Mouse (Mus musculus) thymus, adult 2 months (tissue): ENCODE results near the gene Cyren. TPM values are rescaled to one million over a fixed set of nuclear protein-coding genes. Genes with fewer than 3 reads are reported as not detected.

Experiments
- DNase-seq: peaks from one replicate; pipeline ENCODE4 v3.0.0; 2021
- H3K27ac ChIP-seq: fragments of 200-500 bp; 2 replicates; pipeline ENCODE4 v1.5.1; 2012; ENCODE audit warnings: low read length, control low read depth; ENCODE audit not compliant: control insufficient read depth, insufficient read depth
- H3K27me3 ChIP-seq: fragments of 200-500 bp; 2 replicates; pipeline ENCODE4 v1.6.1; 2012; ENCODE audit warnings: mild to moderate bottlenecking, low read length, moderate library complexity, mixed read lengths; ENCODE audit not compliant: control insufficient read depth, insufficient read depth
- H3K36me3 ChIP-seq: fragments of 200-500 bp; 2 replicates; pipeline ENCODE4 v1.6.1; 2012; ENCODE audit warnings: mild to moderate bottlenecking, low read length, moderate library complexity; ENCODE audit not compliant: control insufficient read depth, insufficient read depth
- H3K4me1 ChIP-seq: fragments of 200-500 bp; replicated peaks from 2 replicates; pipeline ENCODE4 v1.6.1; 2012; ENCODE audit warnings: low read length; ENCODE audit not compliant: control insufficient read depth, insufficient read depth
- H3K4me3 ChIP-seq: fragments of 200-500 bp; 2 replicates; pipeline ENCODE4 v1.5.1; 2012; ENCODE audit warnings: mild to moderate bottlenecking, low read length, control low read depth, moderate library complexity; ENCODE audit not compliant: control insufficient read depth, insufficient read depth
- CTCF ChIP-seq: fragments of 200-500 bp; IDR thresholded peaks from 2 replicates; pipeline ENCODE4 v1.5.1; 2012; ENCODE audit warnings: mild to moderate bottlenecking, control low read depth, low read length, moderate library complexity, borderline replicate concordance; ENCODE audit not compliant: control insufficient read depth, poor library complexity, insufficient read depth; ENCODE audit errors: extremely low read depth
- POLR2A ChIP-seq: fragments of 200-500 bp; IDR thresholded peaks from 2 replicates; pipeline ENCODE4 v1.6.1; 2012; ENCODE audit warnings: mild to moderate bottlenecking, low read length, control low read depth, moderate library complexity; ENCODE audit not compliant: control insufficient read depth, poor library complexity, insufficient read depth; ENCODE audit errors: extremely low read depth
- polyA plus RNA-seq: library from polyadenylated mRNA; depleted of rRNA; stranded (reverse); fragments of >200 nt; gene quantifications from 2 replicates; pipeline ENCODE4 v1.2.3, GENCODE M21; 2012; rRNA removed

Gene Cyren
- polyA plus RNA-seq, 1 experiment: 20.1 TPM

DNA sequence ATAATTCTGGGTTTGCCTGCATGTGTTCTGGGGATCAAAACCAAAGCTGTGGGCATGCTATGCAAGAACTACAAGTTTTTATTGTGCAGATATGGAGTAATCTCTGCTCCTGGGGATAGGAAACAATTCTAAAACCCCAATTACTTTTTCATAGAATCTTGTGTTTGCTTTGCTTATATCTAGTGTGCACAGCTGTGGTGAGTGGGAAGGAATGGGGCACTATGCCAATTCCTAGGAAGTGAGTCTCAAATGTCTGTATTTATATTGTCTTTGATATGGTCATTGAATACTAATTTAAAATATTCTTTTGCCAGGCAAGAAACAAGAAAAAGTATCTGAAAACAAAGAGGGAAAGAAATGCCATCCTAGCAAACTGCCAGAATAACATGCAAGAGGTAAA is 53.5 kb downstream of the Cyren start:
- no peak for DNase-seq
- no peaks in the 10 kb centered on the region for H3K27me3 ChIP-seq
- no peaks in the 10 kb centered on the region for H3K36me3 ChIP-seq
- H3K4me1 ChIP-seq: no peaks in the 10 kb centered on the region
- H3K4me3 ChIP-seq: no peak overlapping the region
- TF ChIP-seq CTCF (no peak), POLR2A (no peak)
- H3K27ac ChIP-seq: no peak overlapping the region

Other genes starting within 250 kb of the Cyren start
- 3.5 and 4.7 TPM in 2 replicates for gene Agbl3, start 97.6 kb downstream of the Cyren start, polyA plus RNA-seq
- gene Tmem140, start 14.9 kb downstream of the Cyren start, polyA plus RNA-seq: 15.7 and 22.3 TPM in 2 replicates
- 58.4 and 60.2 TPM in 2 replicates for gene Wdr91, start 32.8 kb upstream of the Cyren start, polyA plus RNA-seq
- gene Stra8, start 42.1 kb upstream of the Cyren start, polyA plus RNA-seq: 0.10 and 0.40 TPM in 2 replicates
- gene Slc23a4, start 110.3 kb upstream of the Cyren start, polyA plus RNA-seq: 8.1 and 11.1 TPM in 2 replicates